Mouse (Mus musculus) lung, postnatal 0 days (tissue): ENCODE measurements around the gene Cercam.

ENCODE experiments used
- CTCF ChIP-seq: IDR thresholded peaks from 2 replicates; pipeline ENCODE4 v1.5.1; 2016; ENCODE audit warnings: antibody characterized with exemption, mild to moderate bottlenecking
- EP300 ChIP-seq: IDR thresholded peaks from 2 replicates; pipeline ENCODE4 v1.6.1; 2016; ENCODE audit warnings: antibody characterized with exemption, mild to moderate bottlenecking, control low read depth

DNA sequence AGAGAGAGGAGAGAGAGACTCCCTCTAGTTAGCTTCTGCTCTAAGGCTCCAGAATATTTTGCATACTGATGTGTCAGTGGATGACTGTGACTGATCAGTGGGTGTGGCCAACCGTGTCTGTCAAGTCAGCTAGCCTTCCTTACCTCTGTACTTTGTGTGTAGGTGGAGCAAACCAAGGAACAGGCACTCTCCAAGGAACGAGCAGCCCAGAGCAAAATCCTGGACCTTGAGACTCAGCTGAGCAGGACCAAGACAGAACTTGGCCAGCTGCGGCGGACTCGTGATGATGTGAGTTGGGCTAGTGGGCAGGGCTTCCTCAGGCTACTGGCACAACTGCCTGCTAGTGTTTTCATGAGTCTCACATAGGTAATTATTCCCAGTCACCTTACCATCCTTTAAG is 57.6 kb downstream of the Cercam start:
- no peak for TF ChIP-seq CTCF
- TF ChIP-seq EP300, result no peak
